Mouse (Mus musculus): ENCODE results near the gene Tekt3.

DNA sequence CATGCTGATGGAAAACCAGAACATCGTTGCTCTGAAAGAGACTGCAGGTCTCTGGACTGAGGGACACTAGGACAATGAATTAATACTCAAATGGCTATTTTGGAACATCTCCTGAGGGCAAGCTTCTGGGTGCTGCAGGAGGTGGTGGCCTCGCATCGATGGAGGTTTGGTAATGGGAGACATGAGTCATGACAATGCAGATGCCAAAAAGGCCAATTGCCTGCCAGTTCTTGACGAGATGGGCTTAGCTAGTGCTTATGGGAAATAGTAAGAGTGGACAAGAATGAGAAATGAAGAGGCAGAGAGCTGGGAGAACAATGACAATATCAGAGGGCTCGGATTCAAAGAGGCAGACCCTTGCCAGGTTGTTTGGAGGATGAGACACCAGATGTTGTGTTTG, 38.0 kb upstream of the Tekt3 start:
- TF ChIP-seq CTCF (IDR thresholded peaks at IDR 0.05; ENCODE audit: borderline replicate concordance, insufficient read depth, low read length) (no peak), POLR2A (IDR thresholded peaks at IDR 0.05; ENCODE audit: low read depth, low read length) (no peak)

All from embryonic fibroblast, embryonic 13.5 days (primary cell).